Mouse (Mus musculus): ENCODE measurements around the gene Usp46.

DNA sequence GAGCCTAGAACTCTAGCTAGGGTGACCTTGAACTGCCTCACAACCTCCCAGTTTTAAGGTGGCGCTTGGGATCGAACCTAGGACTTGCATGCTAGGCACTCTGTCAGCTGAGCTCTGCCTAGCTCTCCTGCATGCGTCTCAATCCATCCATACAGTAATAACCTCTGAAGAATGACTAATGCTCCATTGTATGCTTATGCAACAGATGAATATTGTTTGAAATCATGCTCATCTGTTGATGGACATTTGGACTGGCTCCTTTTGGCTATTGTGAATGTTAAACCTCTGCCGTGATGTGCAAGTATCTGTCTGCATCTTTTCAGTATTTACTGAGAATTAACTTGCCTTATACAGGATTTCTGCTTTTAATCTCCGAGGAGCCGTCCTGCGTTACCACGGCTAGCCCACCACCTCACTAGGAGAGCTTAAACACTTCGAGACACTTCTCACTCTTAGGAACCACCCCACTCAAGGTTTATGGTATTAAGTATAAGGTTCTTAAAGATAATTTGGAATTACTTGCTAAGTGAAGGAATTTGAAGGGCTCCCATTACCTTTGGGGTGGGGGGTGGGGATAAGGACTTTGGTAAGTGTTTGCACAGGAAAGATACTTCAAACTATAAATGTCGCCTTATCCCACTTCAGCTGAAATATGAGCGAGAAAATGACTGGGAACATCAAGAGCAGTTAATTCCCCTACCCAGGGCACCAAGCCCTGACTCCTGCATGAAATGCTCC is 29.1 kb upstream of the Usp46 start:
- no peak for TF ChIP-seq CTCF (IDR thresholded peaks at IDR 0.05; ENCODE audit: low read depth, low read length)
- TF ChIP-seq POLR2A (IDR thresholded peaks at IDR 0.05; ENCODE audit: borderline replicate concordance, low read depth, low read length), result no peak
